Comparison of ENCODE assay signal across 9 mouse cellular contexts in genomic region chr2:164443051-164443437, GRCm38 (mm10). TPM values are rescaled to one million over a fixed set of nuclear protein-coding genes. Genes with fewer than 3 reads are reported as not detected.
DNase-seq lines count a peak whose midpoint lies in the region; ATAC-seq and TF ChIP-seq lines count a peak whose summit lies in the region.
"Had no signal": no experiment of that assay in that cellular context is flagged by ENCODE, and none has a peak within 500 bp of the region (broad histone marks: within the 10 kb centered on the region; RNA-seq: fewer than 3 reads in every experiment).

No protein-coding gene starts in this region.

- in situ Hi-C loops in ES-E14 (cut with MboI; ENCODE audit: low sequenced_read_pairs in 2 of 2, unreplicated experiment in 2 of 2) = no loop called here

- peaks cover 49% of the 10 kb centered on the region for H3K79me2 ChIP-seq in macrophage (ENCODE audit: inconsistent target)

- peak; percentile 86 for ATAC-seq in hindbrain, embryonic 14.5 days (ENCODE audit: low FRiP score)

- peak overlapping the region; percentile 78 to 92 for H3K4me3 ChIP-seq in ES-E14 (ENCODE audit: insufficient read depth in 1 of 2, low read depth in 1 of 2, low read length in 2 of 2, poor library complexity in 1 of 2, severe bottlenecking in 1 of 2)
- H3K4me3 ChIP-seq in hindbrain, embryonic 14.5 days (replicated peaks; ENCODE audit: low read length) = peak overlapping the region; percentile 37
- H3K4me3 ChIP-seq in left cerebral cortex, adult 2 months = peak overlapping the region; percentile 57
- peak overlapping the region; percentile 93 for H3K4me3 ChIP-seq in macrophage (ENCODE audit: inconsistent target)

- peaks cover 20% of the 10 kb centered on the region for H3K27me3 ChIP-seq in hindbrain, embryonic 14.5 days (ENCODE audit: control insufficient read depth, insufficient read depth, low read length)

- H3K27ac ChIP-seq in ES-E14 (ENCODE audit: insufficient read depth, low read depth, low read length, poor library complexity, severe bottlenecking) (peak overlapping the region; percentile 24; the same call in 1 of the 2 replicates), macrophage (peak overlapping the region; percentile 90)
- no peak overlapping the region for H3K27ac ChIP-seq in hindbrain, embryonic 14.5 days
- peak overlapping the region; percentile 37; the same call in 1 of the 2 replicates for H3K27ac ChIP-seq in left cerebral cortex, adult 2 months

- peak overlapping the region; percentile 67 for H3K9ac ChIP-seq in ES-E14 (ENCODE audit: insufficient read depth, low read depth, low read length, poor library complexity, severe bottlenecking)
- peak overlapping the region; percentile 57 for H3K9ac ChIP-seq in hindbrain, embryonic 14.5 days

- H3K36me3 ChIP-seq in ES-E14 (ENCODE audit: control insufficient read depth, insufficient read depth, low read length, poor library complexity, severe bottlenecking) = peaks cover 3% of the 10 kb centered on the region; the same call in 1 of the 2 replicates
- no peaks in the 10 kb centered on the region for H3K36me3 ChIP-seq in hindbrain, embryonic 14.5 days (replicated peaks; ENCODE audit: control insufficient read depth, insufficient read depth)
- no peaks in the 10 kb centered on the region for H3K36me3 ChIP-seq in macrophage (ENCODE audit: inconsistent target)

- peak; percentile 74 for DNase-seq in ES-E14 (ENCODE audit: low read depth, low spot score)
- peak; percentile 62 to 73 for DNase-seq in cerebellum, postnatal 10 days
- DNase-seq in frontal cortex, postnatal 36 days (ENCODE audit: low spot score in 2 of 2) = peak; percentile 65 to 67
- peak; percentile 72 for DNase-seq in hindbrain, embryonic 14.5 days (ENCODE audit: low spot score)
- DNase-seq in left cerebral cortex, adult 2 months (ENCODE audit: extremely low spot score in 1 of 2, low spot score in 2 of 2) = peak; percentile 74
- peak; percentile 67 for DNase-seq in retina, postnatal 7 days (ENCODE audit: low read depth, low spot score)
- peak; percentile 72 for DNase-seq in thymus, postnatal 4 days

- H3K4me2 ChIP-seq in hindbrain, embryonic 14.5 days (replicated peaks) = peak overlapping the region; percentile 82

- under 1% methylated on average over 26 of the region's 26 CpGs for WGBS in hindbrain, embryonic 14.5 days
- WGBS in macrophage (ENCODE audit: missing documents) = 2% methylated on average over 26 of the region's 26 CpGs

- H3K9me3 ChIP-seq in ES-E14 (ENCODE audit: control insufficient read depth, insufficient read depth, low read depth, low read length) = no peaks in the 10 kb centered on the region
- no peaks in the 10 kb centered on the region for H3K9me3 ChIP-seq in hindbrain, embryonic 14.5 days (ENCODE audit: control insufficient read depth, low read length)

- peaks cover 5 to 32% of the 10 kb centered on the region in 2 experiments for H3K4me1 ChIP-seq in ES-E14 (ENCODE audit: control insufficient read depth in 2 of 2, insufficient read depth in 2 of 2, low read length in 2 of 2, poor library complexity in 1 of 2)
- H3K4me1 ChIP-seq in hindbrain, embryonic 14.5 days (replicated peaks; ENCODE audit: control insufficient read depth, insufficient read depth, low read length) = peaks cover 7% of the 10 kb centered on the region

- intact Hi-C loops in left cerebral cortex, adult 2 months (cut with DNase I) = no loop called here

- peak; percentile 27 for TF ChIP-seq CTCF in left cerebral cortex, adult 2 months (IDR thresholded peaks at IDR 0.05)

TF ChIP-seq in ES-E14, 5 proteins besides CTCF, POLR2A, EP300 and RAD21:
- no peak for TF ChIP-seq MAFK (IDR thresholded peaks at IDR 0.05; ENCODE audit: insufficient read depth, low read depth, low read length)
- TF ChIP-seq HCFC1 (IDR thresholded peaks at IDR 0.05; ENCODE audit: borderline replicate concordance, insufficient read depth, low read length) = peak; percentile 54; the same call in 1 of the 2 replicates

RNA-seq across cellular contexts. Expression of gene Sdc4, which starts 0.6 kb away (rescaled TPM):
- 102 and 172 TPM in 2 replicates for total RNA-seq in ES-E14 (2012; rRNA removed)
- 6.8 and 9.3 TPM in 2 replicates for polyA plus RNA-seq in hindbrain, embryonic 14.5 days (2014; fragmentation: Nextera tagmentation; extraction: Ambion mirVana)
- 10 to 100 TPM; 78.7 to 93.2 TPM for total RNA-seq in left cerebral cortex, adult 2 months (2021)
- total RNA-seq in macrophage (2018; cell fraction: chromatin; rRNA removed) = 1,000 to 10,000 TPM in 5 of 26 experiments, 100 to 1,000 TPM in 14, 10 to 100 TPM in 7; 32.1 to 2,513 (median 588) TPM
- total RNA-seq in macrophage (2018; cell fraction: cytosol; rRNA removed) = 1,000 to 10,000 TPM in 10 of 26 experiments, 100 to 1,000 TPM in 16; 124 to 5,022 (median 365) TPM
- total RNA-seq in macrophage (2018; cell fraction: nucleus; rRNA removed) = 1,000 to 10,000 TPM in 16 of 26 experiments, 100 to 1,000 TPM in 10; 160 to 4,105 (median 1,154) TPM
- 114 to 215 TPM (median 133 TPM) in 3 replicates for polyA plus RNA-seq in macrophage (2018)

RNA-seq across cellular contexts. Expression of gene Sys1, which starts 13.7 kb away (rescaled TPM):
- total RNA-seq in ES-E14 (2012; rRNA removed) = 47.6 and 51.1 TPM in 2 replicates
- 87.1 and 92.6 TPM in 2 replicates for polyA plus RNA-seq in hindbrain, embryonic 14.5 days (2014; fragmentation: Nextera tagmentation; extraction: Ambion mirVana)
- total RNA-seq in left cerebral cortex, adult 2 months (2021) = 10 to 100 TPM; 40.8 to 41.3 TPM
- total RNA-seq in macrophage (2018; cell fraction: chromatin; rRNA removed) = 10 to 100 TPM in 21 of 26 experiments, 1 to 10 TPM in 5; 6.5 to 22.0 (median 12.5) TPM
- 10 to 100 TPM; 18.2 to 41.3 (median 30.7) TPM for total RNA-seq in macrophage (2018; cell fraction: cytosol; rRNA removed)
- 10 to 100 TPM in 25 of 26 experiments, 1 to 10 TPM in 1; 9.1 to 26.2 (median 17.8) TPM for total RNA-seq in macrophage (2018; cell fraction: nucleus; rRNA removed)
- polyA plus RNA-seq in macrophage (2018) = 6.9 to 30.0 TPM (median 27.8 TPM) in 3 replicates

RNA-seq across cellular contexts. Expression of gene Gm20458, which starts 17.7 kb away (rescaled TPM):
- 2.1 TPM in 1 of 2 replicates, not detected in the other for total RNA-seq in ES-E14 (2012; rRNA removed)
- polyA plus RNA-seq in hindbrain, embryonic 14.5 days (2014; fragmentation: Nextera tagmentation; extraction: Ambion mirVana) = 8.6 and 10.0 TPM in 2 replicates
- 10 to 100 TPM; 10.2 to 14.1 TPM for total RNA-seq in left cerebral cortex, adult 2 months (2021)
- 1 to 10 TPM in 2 of 26 experiments, under 1 TPM in 2, not detected in 22; 0.80 to 2.1 (median 1.00) TPM for total RNA-seq in macrophage (2018; cell fraction: chromatin; rRNA removed)
- 10 to 100 TPM in 2 of 26 experiments, 1 to 10 TPM in 21, under 1 TPM in 2, not detected in 1; 0.24 to 13.8 (median 4.8) TPM for total RNA-seq in macrophage (2018; cell fraction: cytosol; rRNA removed)
- total RNA-seq in macrophage (2018; cell fraction: nucleus; rRNA removed) = 1 to 10 TPM in 17 of 26 experiments, under 1 TPM in 1, not detected in 8; 0.64 to 8.1 (median 2.6) TPM
- polyA plus RNA-seq in macrophage (2018) = 0.30 TPM in 1 of 3 replicates, not detected in the others

RNA-seq across cellular contexts. Expression of gene Trp53tg5, which starts 30.5 kb away (rescaled TPM):
- total RNA-seq in ES-E14 (2012; rRNA removed) = 0.22 and 0.26 TPM in 2 replicates
- 0.28 TPM in 1 of 2 replicates, not detected in the other for polyA plus RNA-seq in hindbrain, embryonic 14.5 days (2014; fragmentation: Nextera tagmentation; extraction: Ambion mirVana)
- total RNA-seq in left cerebral cortex, adult 2 months (2021) = not detected
- not detected for total RNA-seq in macrophage (2018; cell fraction: chromatin; rRNA removed)
- not detected for total RNA-seq in macrophage (2018; cell fraction: cytosol; rRNA removed)
- not detected for total RNA-seq in macrophage (2018; cell fraction: nucleus; rRNA removed)
- not detected in 3 replicates for polyA plus RNA-seq in macrophage (2018)
- polyA plus RNA-seq: large intestine, adult 2 months had no signal

RNA-seq across cellular contexts. Expression of gene Matn4, which starts 38.1 kb away (rescaled TPM):
- total RNA-seq in ES-E14 (2012; rRNA removed) = 1.7 and 2.3 TPM in 2 replicates
- polyA plus RNA-seq in hindbrain, embryonic 14.5 days (2014; fragmentation: Nextera tagmentation; extraction: Ambion mirVana) = 0.44 and 0.75 TPM in 2 replicates
- 10 to 100 TPM; 10.4 to 11.0 TPM for total RNA-seq in left cerebral cortex, adult 2 months (2021)
- 1 to 10 TPM in 6 of 26 experiments, under 1 TPM in 5, not detected in 15; 0.20 to 6.0 (median 1.0) TPM for total RNA-seq in macrophage (2018; cell fraction: chromatin; rRNA removed)
- total RNA-seq in macrophage (2018; cell fraction: cytosol; rRNA removed) = under 1 TPM in 3 of 26 experiments, not detected in 23; 0.05 to 0.38 (median 0.05) TPM
- total RNA-seq in macrophage (2018; cell fraction: nucleus; rRNA removed) = 10 to 100 TPM in 2 of 26 experiments, 1 to 10 TPM in 3, under 1 TPM in 7, not detected in 14; 0.14 to 32.0 (median 0.84) TPM
- not detected in 3 replicates for polyA plus RNA-seq in macrophage (2018)

Comparison
In these comparisons a context has a peak if more than half of its experiments do, and no peak if none do; other contexts are left out.
1. H3K4me3 ChIP-seq: peak in every context shown above with its lines; median percentile 93 in macrophage; 85 in ES-E14; 57 in left cerebral cortex, adult 2 months; 37 in hindbrain, embryonic 14.5 days.